Mouse (Mus musculus) ES-Bruce4 (cell line): ENCODE measurements at regions not wholly inside any gene's neighbourhood (a gene's known extent, or its start where the extent isn't known, plus 50 kb on each side); places are given as distances from the start of the nearest gene placed in this dataset.

Experiments used
- CTCF ChIP-seq: IDR thresholded peaks from one replicate; pipeline ENCODE4 v1.8.1; 2011; ENCODE audit warnings: low read depth, low read length
- EP300 ChIP-seq: IDR thresholded peaks from 2 replicates; pipeline ENCODE4 v1.6.1; 2011; ENCODE audit warnings: low read depth, low read length; ENCODE audit not compliant: insufficient read depth
- POLR2A ChIP-seq: IDR thresholded peaks from one replicate; pipeline ENCODE4 v1.8.1; 2011; ENCODE audit warnings: low read length; ENCODE audit not compliant: insufficient read depth

- TF ChIP-seq CTCF (no peak), POLR2A (no peak), EP300 (no peak)
These were observed 258.9 kb upstream of the Cwc22 start for GRCm38 (mm10) chr2:78205125-78205524.
